Mouse (Mus musculus) telencephalon, adult 2 months (tissue): ENCODE data around the gene Rad54l2.

Experiments
- DNase-seq: peaks from one replicate; pipeline ENCODE4 v3.0.0-alpha.2; 2011; ENCODE audit warnings: low read depth, low spot score

Rad54l2 gene

GRCm38 (mm10) chr9:106752135-106752534 is 36.9 kb downstream of the Rad54l2 start:
- no peak for DNase-seq

- no peak for DNase-seq
These were observed 49.0 kb downstream of the Rad54l2 start for GRCm38 (mm10) chr9:106739962-106740361.

GRCm38 (mm10) chr9:106739056-106739455 is 49.9 kb downstream of the Rad54l2 start:
- DNase-seq, result no peak

- no peak for DNase-seq
These were observed 50.6 kb downstream of the Rad54l2 start for GRCm38 (mm10) chr9:106738199-106738985.

GRCm38 (mm10) chr9:106733690-106734089 is 55.3 kb downstream of the Rad54l2 start:
- DNase-seq, result no peak

- DNase-seq, result no peak
These were observed 59.6 kb downstream of the Rad54l2 start for GRCm38 (mm10) chr9:106729416-106729815.

- no peak for DNase-seq
These were observed 62.1 kb downstream of the Rad54l2 start for GRCm38 (mm10) chr9:106726891-106727290.

- DNase-seq, result no peak
These were observed 63.6 kb downstream of the Rad54l2 start for GRCm38 (mm10) chr9:106725435-106725834.

- no peak for DNase-seq
These were observed 64.1 kb downstream of the Rad54l2 start for GRCm38 (mm10) chr9:106724864-106725263.

- peak; percentile 9 for DNase-seq
These were observed 72.3 kb downstream of the Rad54l2 start for GRCm38 (mm10) chr9:106716729-106717128.

GRCm38 (mm10) chr9:106716232-106716631 is 72.8 kb downstream of the Rad54l2 start:
- no peak for DNase-seq

GRCm38 (mm10) chr9:106712470-106712869 is 76.5 kb downstream of the Rad54l2 start:
- DNase-seq, result no peak

GRCm38 (mm10) chr9:106692973-106693481 is 96.0 kb downstream of the Rad54l2 start:
- DNase-seq, result no peak

GRCm38 (mm10) chr9:106688834-106689233 is 100.2 kb downstream of the Rad54l2 start:
- no peak for DNase-seq

- peak; percentile 49 for DNase-seq
These were observed 101.9 kb downstream of the Rad54l2 start for GRCm38 (mm10) chr9:106686983-106687650.

- DNase-seq, result peak; percentile 84
These were observed 103.5 kb downstream of the Rad54l2 start, which contains the start of gene Tex264 for GRCm38 (mm10) chr9:106685249-106686101. Tex264 (minus strand) TSS chr9:106685927.

- DNase-seq, result no peak
These were observed 104.1 kb downstream of the Rad54l2 start for GRCm38 (mm10) chr9:106684918-106685248.

GRCm38 (mm10) chr9:106684093-106684872 is 104.7 kb downstream of the Rad54l2 start:
- DNase-seq, result no peak

- no peak for DNase-seq
These were observed 108.0 kb downstream of the Rad54l2 start for GRCm38 (mm10) chr9:106681026-106681425.

- DNase-seq, result no peak
These were observed 110.8 kb downstream of the Rad54l2 start for GRCm38 (mm10) chr9:106678242-106678641.

- DNase-seq, result no peak
These were observed 111.3 kb downstream of the Rad54l2 start for GRCm38 (mm10) chr9:106677702-106678101.
